Mouse (Mus musculus) heart, embryonic 11.5 days (tissue): ENCODE results near the gene Medag. TPM values are rescaled to one million over a fixed set of nuclear protein-coding genes. Genes with fewer than 3 reads are reported as not detected.

Experiments
- ATAC-seq: fragments of 200-750 bp; cut with Nextera tagmentation; replicated peaks from 2 replicates; pipeline ENCODE4 v1.8.0; 2017; ENCODE audit warnings: moderate library complexity; ENCODE audit not compliant: insufficient number of reproducible peaks, low FRiP score, low TSS enrichment
- H3K27ac ChIP-seq: fragments of 300-500 bp; sonication (generic); 2 replicates; pipeline ENCODE4 v1.5.1; 2014; ENCODE audit warnings: mild to moderate bottlenecking, low read depth, low read length
- H3K27me3 ChIP-seq: fragments of 300-500 bp; sonication (generic); 2 replicates; pipeline ENCODE4 v1.6.1; 2014; ENCODE audit warnings: mild to moderate bottlenecking, low read length, mixed read lengths; ENCODE audit not compliant: control insufficient read depth, insufficient read depth
- H3K36me3 ChIP-seq: fragments of 300-500 bp; sonication (generic); 2 replicates; pipeline ENCODE4 v1.6.1; 2014; ENCODE audit warnings: mild to moderate bottlenecking, low read length, moderate library complexity, mixed read lengths; ENCODE audit not compliant: control insufficient read depth, insufficient read depth
- H3K4me1 ChIP-seq: fragments of 300-500 bp; sonication (generic); 2 replicates; pipeline ENCODE4 v1.6.1; 2014; ENCODE audit warnings: low read length; ENCODE audit not compliant: control insufficient read depth, insufficient read depth
- H3K4me2 ChIP-seq: fragments of 300-500 bp; sonication (generic); 2 replicates; pipeline ENCODE4 v1.6.1; 2014; ENCODE audit warnings: mild to moderate bottlenecking, moderate library complexity
- H3K4me3 ChIP-seq: fragments of 300-500 bp; sonication (generic); 2 replicates; pipeline ENCODE4 v1.5.1; 2014; ENCODE audit warnings: low read depth, low read length
- H3K9ac ChIP-seq: fragments of 300-500 bp; sonication (generic); 2 replicates; pipeline ENCODE4 v1.6.1; 2014; ENCODE audit warnings: mild to moderate bottlenecking, low read depth, low read length, moderate library complexity
- H3K9me3 ChIP-seq: fragments of 300-500 bp; sonication (generic); replicated peaks from 2 replicates; pipeline ENCODE4 v1.6.1; 2016; ENCODE audit warnings: low read length; ENCODE audit not compliant: control insufficient read depth
- WGBS: fragments of 180-500 bp; shearing (Covaris S2); extraction: QIAGEN DNeasy Blood & Tissue Kit; methylation state at CpG from one replicate; pipeline ENCODE4 v1.1.7; 2014; ENCODE audit not compliant: insufficient replicate concordance; 5-methylcytosine and 5-hydroxymethylcytosine counted together
- polyA plus RNA-seq: library from polyadenylated mRNA; unstranded; fragments of >200 nt; fragmentation: Nextera tagmentation; extraction: Ambion mirVana; gene quantifications from 2 replicates; pipeline ENCODE4 v1.2.1, GENCODE M21; 2014

Gene Medag
- polyA plus RNA-seq, 1 experiment from 2014 or later = 0.96 TPM

GRCm38 (mm10) chr5:149372018-149372417, 39.5 kb upstream of the Medag start:
- Histone ChIP-seq H3K4me2 (no peak overlapping the region), H3K9me3 (no peaks in the 10 kb centered on the region), H3K4me3 (no peak overlapping the region), H3K4me1 (peaks cover 59% of the 10 kb centered on the region), H3K9ac (no peak overlapping the region), H3K27ac (no peak overlapping the region), H3K27me3 (no peaks in the 10 kb centered on the region), H3K36me3 (no peaks in the 10 kb centered on the region)
- WGBS = 74% methylated on average over 8 of the region's 8 CpGs
- no peak for ATAC-seq

GRCm38 (mm10) chr5:149373224-149373623, 38.3 kb upstream of the Medag start:
- Histone ChIP-seq H3K4me3 (no peak overlapping the region), H3K9me3 (no peaks in the 10 kb centered on the region), H3K9ac (no peak overlapping the region), H3K4me1 (peaks cover 65% of the 10 kb centered on the region), H3K27me3 (no peaks in the 10 kb centered on the region), H3K4me2 (no peak overlapping the region), H3K36me3 (no peaks in the 10 kb centered on the region), H3K27ac (0 out of 2 replicates have a peak overlapping the region, but pooled peaks have one; percentile 46)
- no peak; the same call in 1 of the 2 replicates for ATAC-seq
- WGBS = 10% methylated on average over 9 of the region's 9 CpGs

GRCm38 (mm10) chr5:149374026-149374425, 37.5 kb upstream of the Medag start:
- H3K36me3 ChIP-seq = no peaks in the 10 kb centered on the region
- H3K9me3 ChIP-seq = no peaks in the 10 kb centered on the region
- H3K4me3 ChIP-seq = no peak overlapping the region
- H3K9ac ChIP-seq = no peak overlapping the region
- H3K4me2 ChIP-seq = no peak overlapping the region
- peaks cover 62% of the 10 kb centered on the region for H3K4me1 ChIP-seq
- 33% methylated on average over 7 of the region's 7 CpGs for WGBS
- peak; percentile 28; the same call in 1 of the 2 replicates for ATAC-seq
- no peaks in the 10 kb centered on the region for H3K27me3 ChIP-seq
- no peak overlapping the region for H3K27ac ChIP-seq

- H3K4me3 ChIP-seq = no peak overlapping the region
These were observed 36.3 kb upstream of the Medag start for GRCm38 (mm10) chr5:149375074-149375888.

GRCm38 (mm10) chr5:149375889-149376212, 35.7 kb upstream of the Medag start:
- ATAC-seq = peak; percentile 44; the same call in 1 of the 2 replicates
- H3K36me3 ChIP-seq = no peaks in the 10 kb centered on the region
- peak overlapping the region; percentile 34 for H3K4me2 ChIP-seq
- H3K9me3 ChIP-seq = no peaks in the 10 kb centered on the region
- peak overlapping the region; percentile 43; the same call in 1 of the 2 replicates for H3K9ac ChIP-seq
- peak overlapping the region; percentile 10; the same call in 1 of the 2 replicates for H3K27ac ChIP-seq
- H3K27me3 ChIP-seq = no peaks in the 10 kb centered on the region
- 0% methylated on average over 8 of the region's 8 CpGs for WGBS
- H3K4me3 ChIP-seq = no peak overlapping the region
- peaks cover 55% of the 10 kb centered on the region for H3K4me1 ChIP-seq

More at GRCm38 (mm10) chr5:149375074-149375888, 36.3 kb upstream of the Medag start:
- no peaks in the 10 kb centered on the region for H3K9me3 ChIP-seq
- peak overlapping the region; percentile 43; the same call in 1 of the 2 replicates for H3K9ac ChIP-seq
- H3K27ac ChIP-seq = peak overlapping the region; percentile 10; the same call in 1 of the 2 replicates
- no peak; the same call in 1 of the 2 replicates for ATAC-seq
- H3K27me3 ChIP-seq = no peaks in the 10 kb centered on the region
- WGBS = 32% methylated on average over 14 of the region's 14 CpGs
- H3K36me3 ChIP-seq = no peaks in the 10 kb centered on the region
- H3K4me1 ChIP-seq = peaks cover 55% of the 10 kb centered on the region
- H3K4me2 ChIP-seq = peak overlapping the region; percentile 34

- peak overlapping the region; percentile 34; the same call in 1 of the 2 replicates for H3K4me2 ChIP-seq
- peaks cover 55% of the 10 kb centered on the region for H3K4me1 ChIP-seq
- H3K4me3 ChIP-seq = no peak overlapping the region
- no peak for ATAC-seq
- no peaks in the 10 kb centered on the region for H3K27me3 ChIP-seq
- no peaks in the 10 kb centered on the region for H3K36me3 ChIP-seq
- 0 out of 2 replicates have a peak overlapping the region, but pooled peaks have one; percentile 43 for H3K9ac ChIP-seq
- no peaks in the 10 kb centered on the region for H3K9me3 ChIP-seq
- 63% methylated on average over 7 of the region's 7 CpGs for WGBS
- H3K27ac ChIP-seq = peak overlapping the region; percentile 10; the same call in 1 of the 2 replicates
These were observed 35.2 kb upstream of the Medag start for GRCm38 (mm10) chr5:149376367-149376766.

GRCm38 (mm10) chr5:149377253-149377652, 34.3 kb upstream of the Medag start:
- Histone ChIP-seq H3K27ac (no peak overlapping the region), H3K4me3 (no peak overlapping the region), H3K9ac (no peak overlapping the region), H3K4me1 (peaks cover 55% of the 10 kb centered on the region), H3K36me3 (no peaks in the 10 kb centered on the region), H3K4me2 (no peak overlapping the region), H3K27me3 (no peaks in the 10 kb centered on the region), H3K9me3 (no peaks in the 10 kb centered on the region)
- 15% methylated on average over 6 of the region's 6 CpGs for WGBS
- no peak for ATAC-seq

- Histone ChIP-seq H3K36me3 (no peaks in the 10 kb centered on the region), H3K9me3 (no peaks in the 10 kb centered on the region), H3K27ac (no peak overlapping the region), H3K27me3 (no peaks in the 10 kb centered on the region), H3K4me2 (no peak overlapping the region), H3K9ac (no peak overlapping the region), H3K4me3 (no peak overlapping the region), H3K4me1 (peaks cover 44% of the 10 kb centered on the region)
- WGBS = 66% methylated on average over 7 of the region's 7 CpGs
- ATAC-seq = no peak
These were observed 33.0 kb upstream of the Medag start for GRCm38 (mm10) chr5:149378566-149378965.
